Mouse (Mus musculus) cortical plate, adult 2 months (tissue): Measurements from ENCODE around the gene Fgfr2.

ENCODE experiments used
- CTCF ChIP-seq: fragments of 200-500 bp; IDR thresholded peaks from 2 replicates; pipeline ENCODE4 v1.5.1; 2011; ENCODE audit warnings: mild to moderate bottlenecking, control low read depth, low read length; ENCODE audit not compliant: insufficient read depth; ENCODE audit errors: extremely low read depth
- POLR2A ChIP-seq: fragments of 200-500 bp; IDR thresholded peaks from 2 replicates; pipeline ENCODE4 v1.6.1; 2011; ENCODE audit warnings: mild to moderate bottlenecking, low read length, control low read depth; ENCODE audit not compliant: insufficient read depth; ENCODE audit errors: extremely low read depth

- TF ChIP-seq POLR2A (no peak), CTCF (no peak)
Measured at GRCm38 (mm10) chr7:133008663-133009062, 114.5 kb downstream of the Fgfr2 start.
